Mouse (Mus musculus) heart, adult 2 months (tissue): Measurements from ENCODE around the gene Has1. TPM values are rescaled to one million over a fixed set of nuclear protein-coding genes. Genes with fewer than 3 reads are reported as not detected.

Experiments
- DNase-seq, 2 experiments: peaks; one replicate each; pipeline ENCODE4 v3.0.0; 2021
- H3K27ac ChIP-seq: fragments of 200-600 bp; 2 replicates; pipeline ENCODE4 v1.8.1; 2022
- H3K27me3 ChIP-seq: fragments of 200-500 bp; 2 replicates; pipeline ENCODE4 v1.6.1; 2012; ENCODE audit warnings: mild to moderate bottlenecking, low read length, inconsistent platforms, mixed read lengths; ENCODE audit not compliant: control insufficient read depth, insufficient read depth
- H3K36me3 ChIP-seq: fragments of 200-500 bp; 2 replicates; pipeline ENCODE4 v1.6.1; 2012; ENCODE audit warnings: low read length, inconsistent platforms; ENCODE audit not compliant: control insufficient read depth, insufficient read depth
- H3K4me1 ChIP-seq: fragments of 200-500 bp; 2 replicates; pipeline ENCODE4 v1.6.1; 2011; ENCODE audit warnings: low read length; ENCODE audit not compliant: control insufficient read depth, insufficient read depth
- H3K4me3 ChIP-seq: fragments of 200-600 bp; 2 replicates; pipeline ENCODE4 v1.8.1; 2022
- H3K79me2 ChIP-seq: fragments of 200-500 bp; replicated peaks from 2 replicates; pipeline ENCODE4 v1.6.1; 2012; ENCODE audit warnings: mild to moderate bottlenecking, inconsistent platforms, low read length, moderate library complexity, mixed read lengths; ENCODE audit not compliant: control insufficient read depth, insufficient read depth
- H3K9ac ChIP-seq: fragments of 200-500 bp; 2 replicates; pipeline ENCODE4 v1.6.1; 2012; ENCODE audit warnings: low read depth, mild to moderate bottlenecking, control low read depth, inconsistent platforms, low read length, mixed read lengths
- CTCF ChIP-seq: fragments of 200-600 bp; IDR thresholded peaks from 2 replicates; pipeline ENCODE4 v1.8.1; 2022; ENCODE audit warnings: antibody characterized with exemption, mild to moderate bottlenecking, moderate library complexity
- EP300 ChIP-seq: fragments of 200-500 bp; IDR thresholded peaks from 2 replicates; pipeline ENCODE4 v1.6.1; 2011; ENCODE audit warnings: low read depth, low read length, control low read depth; ENCODE audit not compliant: insufficient read depth
- POLR2A ChIP-seq: fragments of 200-500 bp; IDR thresholded peaks from 2 replicates; pipeline ENCODE4 v1.6.1; 2011; ENCODE audit warnings: mild to moderate bottlenecking, low read depth, low read length, control low read depth; ENCODE audit not compliant: insufficient read depth
- WGBS: fragments of 180-500 bp; shearing (Covaris S2); methylation state at CpG from one replicate; pipeline ENCODE4 v1.1.7; 2018; 5-methylcytosine and 5-hydroxymethylcytosine counted together
- intact Hi-C: fragments of 180-260 bp; cut with DNase I; formaldehyde crosslinking; loops from one replicate; pipeline ENCODE4 v1.15.1; 2025
- long read RNA-seq: library from polyadenylated mRNA; stranded (forward); transcript quantifications from one replicate; pipeline ENCODE4 v2.0.0, GENCODE M21; 2021
- polyA plus RNA-seq: library from polyadenylated mRNA; depleted of rRNA; stranded (reverse); fragments of >200 nt; gene quantifications from 2 replicates; pipeline ENCODE4 v1.2.3, GENCODE M21; 2012; rRNA removed
- total RNA-seq, 2 experiments: library from RNA; stranded (reverse); gene quantifications; 2 replicates each; pipeline ENCODE4 v1.2.3; 2021

Gene Has1
- total RNA-seq (under 1 TPM; 0.18 to 0.25 TPM), polyA plus RNA-seq (0.64 and 0.80 TPM in 2 replicates)
- long read RNA-seq = 0 reads

- 36% methylated on average over 7 of the region's 8 CpGs for WGBS
- Histone ChIP-seq H3K36me3 (no peaks in the 10 kb centered on the region), H3K9ac (no peak within 1 kb of the TSS), H3K27me3 (no peaks in the 10 kb centered on the region), H3K27ac (no peak within 1 kb of the TSS), H3K4me3 (no peak within 1 kb of the TSS), H3K4me1 (no peaks in the 10 kb centered on the region), H3K79me2 (no peaks in the 10 kb centered on the region)
- intact Hi-C loops = no loop called here
- no peak for DNase-seq
- TF ChIP-seq CTCF (no peak), EP300 (no peak), POLR2A (no peak)
Measured at GRCm38 (mm10) chr17:17855064-17855838, at the start of gene Has1. Gene Has1, minus strand, starts transcription at chr17:17855205.

- no peaks in the 10 kb centered on the region for H3K4me1 ChIP-seq
- no peak overlapping the region for H3K27ac ChIP-seq
- H3K79me2 ChIP-seq = no peaks in the 10 kb centered on the region
- intact Hi-C loops = no loop called here
- no peak for TF ChIP-seq CTCF
- no peak for TF ChIP-seq EP300
- TF ChIP-seq POLR2A = no peak
- H3K4me3 ChIP-seq = no peak overlapping the region
- H3K36me3 ChIP-seq = no peaks in the 10 kb centered on the region
- H3K9ac ChIP-seq = no peak overlapping the region
- H3K27me3 ChIP-seq = no peaks in the 10 kb centered on the region
- no peak for DNase-seq
- WGBS = 94% methylated on average over 1 of the region's 1 CpGs
Measured at GRCm38 (mm10) chr17:17900768-17901167, 45.8 kb upstream of the Has1 start.

GRCm38 (mm10) chr17:17899268-17899667 is 44.3 kb upstream of the Has1 start:
- TF ChIP-seq CTCF (peak; percentile 32), EP300 (no peak)

GRCm38 (mm10) chr17:17896039-17896438 is 41.0 kb upstream of the Has1 start:
- intact Hi-C loops = loop anchor here (1.0 to 5.0 kb wide), 2 partner anchors 54 to 130 kb away; no protein-coding TSS in a partner anchor
- Histone ChIP-seq H3K4me3 (no peak overlapping the region), H3K79me2 (no peaks in the 10 kb centered on the region), H3K27me3 (no peaks in the 10 kb centered on the region), H3K36me3 (no peaks in the 10 kb centered on the region), H3K9ac (no peak overlapping the region), H3K27ac (no peak overlapping the region), H3K4me1 (no peaks in the 10 kb centered on the region)
- WGBS = 2% methylated on average over 4 of the region's 4 CpGs
- no peak for DNase-seq
- TF ChIP-seq CTCF (peak; percentile 92), POLR2A (no peak)

More at GRCm38 (mm10) chr17:17899268-17899667, 44.3 kb upstream of the Has1 start:
- Histone ChIP-seq H3K36me3 (no peaks in the 10 kb centered on the region), H3K79me2 (no peaks in the 10 kb centered on the region), H3K4me3 (no peak overlapping the region), H3K27me3 (no peaks in the 10 kb centered on the region), H3K4me1 (no peaks in the 10 kb centered on the region), H3K9ac (no peak overlapping the region), H3K27ac (no peak overlapping the region)
- 77% methylated on average over 2 of the region's 2 CpGs for WGBS
- no peak for DNase-seq
- intact Hi-C loops = loop anchor here (5.0 kb wide), 1 partner anchor 57 kb away; no protein-coding TSS in a partner anchor

- Histone ChIP-seq H3K27me3 (no peaks in the 10 kb centered on the region), H3K79me2 (no peaks in the 10 kb centered on the region), H3K27ac (no peak overlapping the region), H3K9ac (no peak overlapping the region), H3K4me3 (no peak overlapping the region), H3K4me1 (no peaks in the 10 kb centered on the region), H3K36me3 (no peaks in the 10 kb centered on the region)
- 77% methylated on average over 2 of the region's 2 CpGs for WGBS
- intact Hi-C loops = no loop called here
- no peak for DNase-seq
- no peak for TF ChIP-seq CTCF
- TF ChIP-seq EP300 = no peak
- no peak for TF ChIP-seq POLR2A
Measured at GRCm38 (mm10) chr17:17889732-17890425, 34.9 kb upstream of the Has1 start.

GRCm38 (mm10) chr17:17887774-17888248 is 32.8 kb upstream of the Has1 start, which contains the start of the genes Fpr2 and Fpr3:
Gene Fpr2, plus strand, starts transcription at chr17:17887824.
Gene Fpr3, plus strand, starts transcription at chr17:17887852.
- no peak for TF ChIP-seq CTCF
- intact Hi-C loops = no loop called here
- Histone ChIP-seq H3K4me3 (no peak within 1 kb of the TSS), H3K36me3 (no peaks in the 10 kb centered on the region), H3K9ac (no peak within 1 kb of the TSS), H3K79me2 (no peaks in the 10 kb centered on the region), H3K27ac (no peak within 1 kb of the TSS), H3K4me1 (no peaks in the 10 kb centered on the region), H3K27me3 (no peaks in the 10 kb centered on the region)
- WGBS = 24% methylated on average over 1 of the region's 1 CpGs
- DNase-seq = no peak
